Mouse (Mus musculus) fat pad, adult 2 months (tissue): ENCODE results near the gene Pemt.

Experiments
- DNase-seq: peaks from one replicate; pipeline ENCODE4 v3.0.0-alpha.2; 2011; ENCODE audit warnings: low read depth, low spot score; ENCODE audit errors: extremely low read depth

Pemt gene

DNA sequence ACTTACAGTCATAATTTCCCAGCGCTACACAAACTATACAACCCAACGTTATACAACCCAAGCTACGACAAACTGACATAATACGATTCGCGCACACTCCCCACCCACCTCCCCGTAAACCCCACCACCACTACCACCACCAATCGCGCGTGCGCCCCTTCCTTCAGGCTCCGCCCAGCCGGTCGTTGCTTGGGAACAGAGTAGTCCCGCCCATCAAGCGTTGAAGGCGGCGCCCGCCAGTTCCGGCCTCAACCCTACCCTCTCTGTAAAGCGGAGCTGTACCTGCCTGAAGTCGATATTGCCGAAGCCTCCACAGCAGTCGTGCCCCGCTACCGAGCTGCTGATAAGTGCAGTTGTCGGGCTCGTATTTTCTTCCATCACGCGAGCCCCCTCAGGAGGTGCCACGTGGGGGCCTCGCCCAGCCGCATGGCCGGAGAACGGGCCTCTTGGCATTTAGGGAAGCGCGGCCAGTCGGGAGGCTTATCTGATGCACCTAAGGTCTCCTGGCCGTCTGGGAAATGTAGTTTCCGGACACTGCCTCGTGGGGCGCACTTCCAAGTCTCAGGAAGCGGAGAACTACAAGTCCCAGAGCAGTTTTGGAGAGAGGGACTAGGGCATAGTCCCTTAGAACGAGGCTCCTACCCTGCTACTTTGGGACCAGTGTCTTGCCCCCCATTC, at the start of gene Pemt:
Gene Pemt (minus strand): TSS at position 432 of the 678 bp plus-strand sequence.
- DNase-seq = peak; percentile 76

DNA sequence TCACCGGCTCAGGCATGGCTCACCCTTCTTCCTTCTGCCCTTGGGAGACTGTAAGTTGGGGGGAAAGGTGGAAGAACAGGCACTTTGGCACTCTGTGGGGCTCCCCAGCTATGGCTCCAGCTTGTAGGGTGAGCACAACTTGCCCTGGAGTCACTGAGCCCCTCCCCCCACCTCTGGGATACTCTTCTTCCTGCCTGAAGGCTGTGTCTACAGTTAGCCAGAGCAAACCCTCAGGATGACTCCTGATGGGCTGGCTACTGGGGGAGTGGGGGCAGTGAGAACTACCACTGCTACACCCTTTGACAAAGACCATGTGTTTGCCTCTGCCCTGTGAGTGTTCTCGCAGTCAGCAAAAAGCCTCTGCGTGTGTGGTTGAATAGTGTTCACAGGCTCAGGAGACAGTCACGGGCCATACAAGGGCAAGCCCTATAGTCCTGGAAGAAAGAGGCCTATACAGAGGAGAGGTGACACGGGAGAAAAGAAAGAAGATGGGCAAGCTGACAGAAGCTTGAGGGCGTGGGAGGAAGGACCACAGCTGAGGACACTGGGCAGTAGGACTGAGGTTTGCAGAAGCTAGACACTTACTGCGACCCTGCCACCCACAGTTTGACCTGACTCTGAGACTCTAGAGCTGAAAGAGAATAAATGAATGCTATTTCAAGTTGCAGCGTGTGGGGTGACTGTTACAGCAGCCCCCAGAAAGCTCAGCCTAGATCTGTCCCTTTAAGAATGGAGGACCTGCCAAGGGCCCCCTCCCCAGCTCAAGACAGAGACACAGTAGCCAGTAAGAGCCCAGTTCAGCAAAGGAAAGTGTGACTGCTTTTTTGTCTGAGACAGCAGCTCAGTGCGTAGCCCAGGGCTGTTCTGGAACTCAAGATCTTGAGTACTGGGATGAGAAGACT, 48.9 kb upstream of the Pemt start:
- no peak for DNase-seq

DNA sequence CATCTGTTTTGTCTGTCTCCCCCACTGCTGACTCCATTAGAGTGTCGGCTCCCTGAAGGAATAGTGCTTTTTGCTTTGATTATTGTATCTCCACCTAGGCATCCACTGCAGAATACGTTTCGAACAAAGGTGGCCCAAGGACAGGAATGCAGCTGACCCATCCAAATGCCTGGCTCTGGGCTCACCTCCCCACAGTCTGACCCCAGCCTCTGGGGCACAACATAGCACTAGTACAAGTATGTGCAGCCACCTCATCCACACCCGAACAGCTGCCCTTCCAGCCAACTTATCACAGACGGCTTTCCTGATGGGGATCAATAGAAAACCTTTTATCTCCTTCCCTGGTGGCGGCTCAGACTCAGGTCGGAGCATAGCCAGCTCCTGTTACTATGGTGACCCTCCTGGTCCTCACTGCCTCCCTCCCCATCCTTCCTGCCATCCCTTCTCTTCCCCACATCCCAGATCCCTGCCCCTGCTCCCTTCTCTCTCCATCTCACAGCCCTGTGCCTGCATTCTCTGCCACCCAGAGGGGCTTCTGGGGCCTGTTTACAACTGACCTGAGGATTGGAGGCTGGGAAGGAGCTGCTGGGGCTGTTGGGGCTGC, 47.8 kb upstream of the Pemt start:
- no peak for DNase-seq

DNA sequence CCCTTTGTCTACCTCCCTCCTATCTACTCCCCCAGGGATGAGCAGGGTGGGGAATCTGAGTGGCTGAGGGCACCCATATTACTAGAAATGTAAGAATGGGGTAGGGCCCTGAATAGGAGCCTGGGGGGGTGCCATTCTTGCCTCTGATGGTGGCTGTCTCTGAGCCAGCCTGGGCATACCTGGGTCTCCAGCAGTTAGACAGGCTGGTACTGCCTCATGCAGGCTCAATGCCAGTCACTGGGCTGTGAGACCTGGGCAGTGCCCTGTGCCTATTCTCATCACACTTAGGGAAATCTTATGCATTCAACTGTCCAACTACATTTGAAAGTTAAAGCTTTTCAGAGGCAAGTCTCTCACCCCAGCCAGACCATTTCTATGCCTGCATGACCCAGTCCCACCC, 46.9 kb upstream of the Pemt start:
- DNase-seq = no peak

DNA sequence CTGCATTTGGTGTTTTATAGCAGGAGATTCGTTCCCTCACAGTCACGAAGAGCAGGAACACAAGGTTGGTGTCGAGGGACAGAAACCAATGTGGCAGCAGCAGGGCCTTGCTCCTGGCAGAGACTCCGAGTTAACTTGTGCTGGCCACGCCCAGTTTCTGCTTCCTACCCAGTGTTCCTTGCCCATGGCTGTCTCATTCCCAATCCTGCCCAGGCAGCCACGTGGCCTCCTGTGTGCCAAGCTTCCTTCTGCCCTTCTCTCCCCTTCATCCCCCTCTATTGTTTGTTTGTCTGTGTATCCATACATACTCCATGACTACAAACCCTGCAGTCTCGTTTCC, 45.1 kb upstream of the Pemt start:
- DNase-seq = no peak

GRCm38 (mm10) chr11:60090696-60091421, 44.6 kb upstream of the Pemt start:
- no peak for DNase-seq

GRCm38 (mm10) chr11:60088947-60089346, 42.7 kb upstream of the Pemt start:
- no peak for DNase-seq

DNA sequence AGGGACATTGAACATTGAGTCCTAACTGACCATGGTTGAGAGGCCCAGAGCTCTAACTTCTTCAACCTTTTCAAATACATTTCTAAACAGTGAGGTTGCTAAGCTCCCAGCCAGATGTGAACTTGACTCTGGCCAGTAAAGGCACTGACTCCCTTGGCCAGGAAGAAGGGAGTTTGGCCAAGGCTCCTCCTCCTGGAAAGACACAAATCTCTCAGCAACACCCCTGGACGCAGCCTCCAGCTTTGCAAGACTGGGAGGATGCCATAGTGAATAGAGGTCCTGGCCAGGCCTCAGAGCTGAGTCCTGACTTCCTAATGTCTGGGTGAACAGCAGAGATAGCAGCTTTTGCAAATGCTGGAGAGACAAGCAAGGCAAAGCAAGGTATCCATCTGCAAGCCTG, 40.4 kb upstream of the Pemt start:
- no peak for DNase-seq

GRCm38 (mm10) chr11:60084589-60084988, 38.3 kb upstream of the Pemt start:
- no peak for DNase-seq

DNA sequence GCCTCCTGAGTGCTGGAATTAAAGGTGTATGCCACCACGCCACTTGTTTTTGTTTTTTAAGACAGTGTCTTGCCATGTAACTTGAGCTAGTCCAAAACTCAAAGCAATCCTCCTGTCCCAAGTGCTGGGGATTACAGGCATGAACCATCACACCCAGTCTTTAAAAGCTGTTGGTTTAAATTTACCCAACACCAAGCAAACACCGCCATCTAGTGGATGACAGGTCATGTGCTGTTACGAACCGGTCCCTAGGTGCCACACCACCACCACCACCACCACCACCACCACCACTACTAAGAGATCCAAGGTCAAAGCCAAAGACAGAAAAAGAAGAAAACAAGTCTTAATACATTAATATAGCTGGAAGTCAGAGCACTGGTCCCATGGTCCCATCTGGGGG, 30.5 kb upstream of the Pemt start:
- no peak for DNase-seq

DNA sequence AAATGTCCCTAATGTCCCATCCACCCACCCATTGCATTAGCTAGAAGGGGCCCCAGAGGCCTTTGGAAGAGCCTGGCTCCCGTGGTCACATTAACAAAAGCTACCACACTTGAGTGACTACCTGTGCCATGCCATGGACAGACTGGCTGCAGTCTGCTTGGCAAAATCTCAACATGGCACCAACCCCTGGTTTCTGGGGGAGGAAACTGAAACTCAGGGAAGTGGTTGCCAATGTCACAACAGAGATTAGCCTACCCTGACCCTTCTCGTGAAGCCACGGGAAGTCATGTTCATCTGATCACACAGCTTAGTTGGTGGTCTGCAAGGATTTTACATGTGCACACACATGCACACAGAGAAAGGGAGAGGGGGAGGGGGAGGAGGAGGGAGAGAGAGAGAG, 29.9 kb upstream of the Pemt start:
- DNase-seq = no peak

GRCm38 (mm10) chr11:60073936-60074502, 27.7 kb upstream of the Pemt start:
- no peak for DNase-seq

- no peak for DNase-seq
Observed at GRCm38 (mm10) chr11:60073121-60073520, 26.8 kb upstream of the Pemt start.

GRCm38 (mm10) chr11:60071221-60071620, 24.9 kb upstream of the Pemt start:
- DNase-seq = no peak

DNA sequence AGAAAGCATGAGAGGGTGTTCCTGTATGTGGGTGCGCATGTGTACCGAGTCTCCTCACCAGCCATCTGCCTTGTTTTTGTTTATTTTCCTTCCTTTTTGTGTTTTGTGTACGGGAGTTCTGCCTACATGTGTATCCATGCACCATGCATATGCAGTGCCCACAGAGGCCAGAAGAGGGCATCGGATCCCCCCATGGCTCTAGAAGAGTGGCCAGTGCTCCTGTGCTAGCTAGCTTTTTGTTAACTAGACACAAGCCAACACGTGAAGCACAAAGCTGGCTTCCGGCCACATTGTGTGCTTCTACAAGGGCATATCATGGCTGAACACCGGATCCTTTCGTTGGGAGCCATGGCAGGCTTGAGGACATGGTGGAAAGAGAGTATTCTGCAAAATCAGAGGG, 24.3 kb upstream of the Pemt start:
- no peak for DNase-seq

DNA sequence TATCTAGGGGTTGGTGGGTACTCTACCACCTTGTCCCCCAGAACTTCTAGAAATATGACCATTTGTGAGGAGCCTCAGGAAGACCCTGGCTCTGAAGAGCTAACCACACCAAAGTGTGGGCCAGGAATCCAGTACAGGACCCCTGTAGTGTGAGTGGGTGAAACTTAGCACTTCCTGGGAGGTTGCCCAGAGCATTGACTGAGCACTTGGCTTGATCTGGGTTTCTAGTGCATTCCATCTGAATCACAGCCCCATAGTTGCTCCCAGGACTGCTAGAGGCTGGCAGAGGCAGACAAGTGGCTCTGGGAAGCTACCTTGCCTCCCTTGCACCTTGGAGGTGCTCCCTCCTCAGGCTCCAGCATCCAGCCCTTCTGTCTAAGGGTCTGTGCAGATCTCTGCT, 22.3 kb upstream of the Pemt start:
- DNase-seq = no peak

- DNase-seq = no peak
Observed at GRCm38 (mm10) chr11:60067646-60068045, 21.4 kb upstream of the Pemt start.

DNA sequence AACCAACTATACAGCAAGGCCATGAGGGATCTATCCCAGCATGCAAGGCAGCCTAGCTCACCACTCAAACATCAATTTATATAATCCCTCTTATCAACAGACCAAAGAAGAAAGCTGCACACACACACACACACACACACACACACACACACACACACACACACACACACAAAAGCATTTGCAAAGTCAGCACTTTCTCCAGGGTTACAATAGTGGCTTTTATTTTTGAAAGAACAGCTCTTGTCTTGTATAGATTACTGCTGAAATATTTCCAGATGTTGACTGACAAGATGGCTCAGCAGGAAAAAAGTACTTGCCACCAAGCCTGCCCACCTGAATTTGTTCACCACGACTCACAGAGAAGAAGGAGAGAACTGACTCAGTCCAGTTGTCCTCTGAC, 19.0 kb upstream of the Pemt start:
- DNase-seq = no peak

- DNase-seq = no peak
Observed at GRCm38 (mm10) chr11:60061504-60062006, 15.3 kb upstream of the Pemt start.

DNA sequence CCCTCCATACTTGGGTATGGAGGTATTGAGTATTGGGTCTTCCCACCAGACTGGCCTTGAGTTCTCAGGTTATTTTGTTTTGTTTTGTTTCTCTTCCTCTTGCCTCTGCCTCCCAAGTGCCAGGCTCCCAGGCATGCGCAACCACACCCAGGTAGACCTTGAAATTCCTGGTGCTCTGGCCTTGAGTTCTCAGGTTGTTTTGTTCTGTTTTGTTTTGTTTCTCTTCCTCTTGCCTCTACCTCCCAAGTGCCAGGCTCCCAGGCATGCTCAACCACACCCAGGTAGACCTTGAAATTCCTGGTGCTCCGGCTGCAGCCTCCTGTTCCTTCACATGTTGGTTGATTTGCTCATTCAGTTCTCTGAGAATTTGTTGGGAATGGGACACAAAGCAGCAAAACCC, 13.7 kb upstream of the Pemt start:
- no peak for DNase-seq

DNA sequence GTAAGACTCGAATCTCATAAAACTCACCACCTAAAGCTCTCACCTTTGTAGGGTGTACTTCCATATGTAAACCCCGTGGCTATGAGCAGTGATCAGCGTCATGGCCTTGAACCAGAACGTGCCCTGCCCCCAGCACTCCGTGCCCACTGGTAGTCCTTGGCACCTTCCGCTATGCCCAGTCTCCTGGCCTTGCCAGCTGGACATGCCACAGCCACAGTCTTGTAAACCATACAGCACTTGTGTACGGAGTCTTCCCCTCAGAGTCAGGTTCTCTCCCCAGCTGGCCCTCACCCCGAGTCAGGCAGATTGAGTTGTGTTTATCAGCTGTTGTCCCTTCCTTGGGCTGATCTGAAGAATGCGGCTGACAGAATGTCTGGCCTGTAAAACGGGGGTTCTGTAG, 12.2 kb upstream of the Pemt start:
- no peak for DNase-seq
